Mouse (Mus musculus) bone marrow, adult 2 months (tissue): ENCODE data around the gene Neurl2.

ENCODE experiments used
- CTCF ChIP-seq: fragments of 200-500 bp; IDR thresholded peaks from 2 replicates; pipeline ENCODE4 v1.5.1; 2011; ENCODE audit warnings: low read length, control low read depth; ENCODE audit not compliant: control insufficient read depth, insufficient read depth
- POLR2A ChIP-seq: fragments of 200-500 bp; IDR thresholded peaks from 2 replicates; pipeline ENCODE4 v1.6.1; 2011; ENCODE audit warnings: low read depth, mild to moderate bottlenecking, control low read depth, low read length, borderline replicate concordance; ENCODE audit not compliant: control insufficient read depth

- TF ChIP-seq CTCF: peak; percentile 36; the same call in 1 of the 2 replicates
- TF ChIP-seq POLR2A: no peak
These were observed 12.5 kb upstream of the Neurl2 start for GRCm38 (mm10) chr2:164845782-164846181.
